Mouse (Mus musculus) G1E-ER4 (cell line): ENCODE data around the gene Ggt6. TPM values are rescaled to one million over a fixed set of nuclear protein-coding genes. Genes with fewer than 3 reads are reported as not detected.
A peak's percentile ranks its signal among the peaks of the same experiment; 100 is the strongest.

ENCODE experiments used
- GATA1 ChIP-seq: IDR thresholded peaks from one replicate; pipeline ENCODE4 v1.8.0; 2012; ENCODE audit warnings: low read length, inconsistent platforms
- polyA plus RNA-seq: library from polyadenylated mRNA; stranded (reverse); fragments of >175 nt; gene quantifications from 2 replicates; pipeline ENCODE4 v1.2.3, GENCODE M21; 2012

Ggt6 gene
- polyA plus RNA-seq, 1 experiment, result not detected

DNA sequence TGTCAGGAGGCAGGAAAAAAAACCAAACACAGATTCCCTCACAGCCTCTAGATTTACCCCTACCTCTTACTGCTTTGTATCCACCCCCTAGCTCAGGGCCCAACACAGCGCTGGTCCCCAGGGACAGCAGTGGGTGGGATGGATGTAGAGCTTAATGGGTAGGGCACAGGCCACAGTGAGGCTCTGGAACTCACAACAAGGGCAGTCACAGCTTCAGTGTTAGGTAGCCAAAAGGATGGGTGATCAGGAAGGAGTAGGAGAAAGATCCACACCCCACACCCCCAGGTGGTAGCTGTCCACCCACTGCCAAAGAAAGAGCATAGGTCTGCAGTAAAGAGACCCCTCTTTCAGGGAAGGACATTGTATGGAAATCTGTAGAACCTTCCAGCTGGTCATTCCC, 42.3 kb downstream of the Ggt6 start:
- no peak for TF ChIP-seq GATA1

DNA sequence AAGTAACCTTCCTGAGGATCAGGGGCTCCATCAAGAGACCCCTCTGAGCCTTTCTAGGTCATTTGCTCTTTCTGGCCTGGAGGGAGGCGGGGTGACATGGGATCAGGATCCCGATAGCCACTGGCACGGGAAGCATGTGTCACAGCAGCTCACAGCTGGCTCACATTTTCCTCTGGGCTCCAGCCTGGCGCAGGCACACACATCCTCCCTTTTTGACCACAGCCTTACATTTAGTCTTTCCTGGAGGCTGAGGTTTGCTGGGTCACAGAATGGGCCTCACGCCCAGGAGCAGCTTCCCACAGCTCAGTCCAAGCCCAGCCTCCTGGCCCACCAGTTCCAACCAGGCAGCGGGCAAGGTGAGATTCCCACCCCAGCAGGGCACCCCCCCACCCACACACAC, 42.9 kb downstream of the Ggt6 start:
- no peak for TF ChIP-seq GATA1

DNA sequence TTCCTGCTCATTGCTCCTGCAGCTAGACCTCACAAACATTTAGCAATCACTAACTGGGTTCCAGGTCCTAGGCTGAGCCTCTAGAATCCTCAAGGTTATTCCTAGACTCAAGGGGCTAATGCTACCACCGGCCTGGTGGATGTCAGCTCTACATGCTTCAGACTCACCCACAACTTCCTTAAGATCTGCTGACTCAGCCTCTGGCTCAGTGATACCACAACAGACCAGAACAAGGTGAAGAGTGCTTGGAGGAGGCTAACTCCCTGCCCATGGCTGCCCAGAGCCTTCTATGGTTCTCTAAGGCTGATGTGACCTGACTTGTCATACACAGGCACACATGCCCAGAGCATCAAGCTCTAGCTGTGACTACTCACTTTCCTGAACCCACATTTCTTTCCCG, 44.2 kb downstream of the Ggt6 start:
- no peak for TF ChIP-seq GATA1

DNA sequence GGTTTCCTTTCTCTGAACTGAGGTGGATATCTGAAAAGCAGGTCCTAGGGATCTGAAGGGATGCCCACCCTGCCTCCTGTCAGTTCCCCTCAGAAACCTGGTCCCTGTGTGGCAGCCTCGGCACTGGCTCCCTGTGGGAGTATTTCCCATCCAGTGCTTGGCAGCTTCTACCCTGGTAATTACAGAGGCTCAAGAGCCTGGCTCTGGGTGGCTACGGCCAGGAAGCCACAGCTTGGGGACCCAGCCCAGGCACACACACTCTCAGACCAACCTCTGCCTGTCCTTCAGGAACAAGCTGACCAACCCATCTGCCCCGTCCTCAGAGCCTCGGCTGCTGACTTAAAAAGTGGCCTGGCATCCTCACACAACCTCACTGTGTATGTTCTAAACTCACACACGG, 46.0 kb downstream of the Ggt6 start:
- no peak for TF ChIP-seq GATA1

DNA sequence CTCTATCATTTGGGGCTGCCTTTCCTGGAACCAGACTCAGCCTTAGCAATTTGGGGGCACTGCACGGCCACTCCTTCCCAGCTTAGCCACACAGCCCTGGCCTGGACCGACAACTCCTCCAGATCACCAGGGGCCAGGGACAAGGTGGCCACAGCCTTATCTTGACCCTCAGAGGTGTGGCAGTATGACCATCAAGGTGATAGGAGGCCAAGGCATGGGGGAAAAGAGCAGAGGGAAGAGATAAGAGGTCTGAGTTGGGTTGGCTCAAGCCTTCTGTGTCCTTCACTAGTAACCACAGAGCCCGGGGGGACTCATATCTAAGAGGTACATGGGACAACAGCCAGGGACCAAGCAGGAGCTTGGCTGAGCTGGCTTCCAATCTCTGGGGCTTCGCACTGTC, 46.6 kb downstream of the Ggt6 start:
- peak; percentile 96 for TF ChIP-seq GATA1

DNA sequence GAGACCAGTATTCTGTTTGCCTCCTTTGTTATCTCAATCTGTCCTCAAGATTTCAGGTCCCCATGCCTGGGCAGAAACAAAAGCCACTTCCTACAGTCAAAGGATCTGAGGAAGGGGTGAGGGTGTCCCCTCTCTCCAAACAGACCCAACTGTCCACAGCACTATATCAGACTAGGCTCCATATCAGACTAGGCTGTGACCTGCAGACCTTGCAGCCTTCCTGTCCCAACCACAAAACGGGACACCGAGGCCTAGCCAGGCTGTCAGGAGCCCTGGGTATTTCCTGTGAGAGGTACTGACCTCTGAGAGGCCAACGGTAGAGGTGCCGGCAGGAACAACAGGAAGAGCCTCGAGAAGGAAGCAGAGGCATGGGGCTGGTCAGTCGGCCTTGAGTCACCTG, 49.2 kb downstream of the Ggt6 start:
- TF ChIP-seq GATA1, result peak; percentile 47

DNA sequence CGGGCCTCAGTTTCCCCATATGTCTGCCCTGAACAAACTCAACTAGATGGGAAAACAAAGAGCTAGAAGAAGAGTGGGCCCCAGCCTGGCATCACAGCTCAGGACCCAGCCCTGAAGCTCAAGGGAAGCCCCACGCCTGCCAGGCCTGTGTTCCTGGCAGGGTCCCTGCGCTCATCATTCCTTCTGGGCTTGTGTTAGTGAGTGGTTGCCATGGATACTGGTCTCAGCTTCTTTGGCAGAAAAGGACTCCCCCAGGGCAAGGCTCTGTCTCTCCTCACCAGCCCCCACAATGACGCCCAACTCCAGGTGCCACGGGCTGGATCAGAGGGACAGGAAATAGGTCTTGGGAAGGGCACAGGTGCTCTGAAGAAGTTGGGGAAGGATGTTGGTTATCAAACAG, 49.8 kb downstream of the Ggt6 start:
- TF ChIP-seq GATA1, result no peak

DNA sequence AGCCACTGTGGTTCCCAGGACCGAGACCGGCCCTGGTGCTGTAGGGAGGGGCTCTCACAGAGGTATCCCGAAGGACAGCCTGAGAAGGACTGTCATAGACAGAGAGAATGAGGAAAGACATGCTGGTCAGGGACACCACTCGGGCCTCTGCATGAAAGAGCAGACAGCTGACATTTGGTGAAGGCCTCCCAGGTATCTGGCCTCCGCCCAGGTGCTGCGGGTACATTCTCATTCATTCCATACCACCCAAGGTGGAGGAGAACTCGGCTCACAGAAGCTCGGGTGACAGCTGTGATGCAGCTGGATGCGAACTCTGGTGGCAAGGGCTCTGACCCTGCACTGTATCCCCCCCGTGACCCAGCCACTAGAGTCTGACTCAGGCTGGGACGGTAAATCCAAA, 50.6 kb downstream of the Ggt6 start:
- no peak for TF ChIP-seq GATA1

DNA sequence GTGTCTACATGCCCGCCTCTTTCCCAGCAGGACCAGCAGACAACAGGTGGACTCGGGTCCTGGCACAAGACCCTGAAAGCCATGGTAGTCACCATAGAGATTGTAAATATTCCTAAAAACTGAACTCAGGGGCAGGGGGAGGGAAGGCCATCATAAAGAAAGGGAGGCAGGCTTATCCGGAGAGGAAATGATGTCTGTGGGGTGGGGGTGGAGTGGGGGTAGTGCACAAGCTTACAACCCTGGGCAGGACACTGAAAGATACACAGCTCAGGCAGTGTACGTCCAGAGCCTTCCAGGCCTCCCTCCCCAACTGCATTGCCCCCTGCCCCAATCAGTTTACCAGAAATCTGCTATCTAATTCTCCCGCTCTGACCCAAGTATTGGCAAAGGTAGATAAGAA, 51.8 kb downstream of the Ggt6 start:
- TF ChIP-seq GATA1, result no peak

DNA sequence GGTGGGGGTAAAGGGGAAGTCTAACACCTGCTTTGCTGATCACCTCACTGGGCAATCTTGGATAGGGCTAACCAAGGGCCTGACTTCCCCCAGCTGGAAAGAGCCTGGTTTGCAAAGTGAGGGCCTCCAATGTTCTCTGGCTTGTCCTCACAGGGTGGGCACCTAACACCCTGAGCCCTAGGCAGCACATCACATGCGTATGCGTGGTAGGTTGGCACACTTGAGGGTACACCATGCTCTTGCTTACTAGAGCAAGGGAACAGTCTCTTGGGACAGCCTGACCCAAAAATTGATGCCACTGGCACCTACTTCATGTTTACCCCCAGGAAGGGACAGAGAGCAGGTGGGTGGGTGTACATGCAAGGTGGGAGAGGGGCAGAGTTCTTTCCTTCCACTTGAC, 52.4 kb downstream of the Ggt6 start:
- TF ChIP-seq GATA1, result no peak

Other genes starting within 250 kb of the Ggt6 start
- gene Gm43951, start 228.7 kb upstream of the Ggt6 start, polyA plus RNA-seq, result 0.29 and 0.30 TPM in 2 replicates
- 2.4 TPM in 2 replicates for gene 4933427D14Rik, start 228.1 kb upstream of the Ggt6 start, polyA plus RNA-seq
- 25.6 and 28.7 TPM in 2 replicates for gene Txndc17, start 228.0 kb upstream of the Ggt6 start, polyA plus RNA-seq
- 0.43 and 0.63 TPM in 2 replicates for gene Med31, start 219.9 kb upstream of the Ggt6 start, polyA plus RNA-seq
- gene Slc13a5, start 168.3 kb upstream of the Ggt6 start, polyA plus RNA-seq, result not detected in 2 replicates
- gene Xaf1, start 133.9 kb upstream of the Ggt6 start, polyA plus RNA-seq, result not detected in 2 replicates
- gene Fbxo39, start 121.1 kb upstream of the Ggt6 start, polyA plus RNA-seq, result not detected in 2 replicates
- gene Tekt1, start 73.1 kb upstream of the Ggt6 start, polyA plus RNA-seq, result not detected in 2 replicates
- gene Smtnl2, start 23.8 kb upstream of the Ggt6 start, polyA plus RNA-seq, result not detected in 2 replicates
- 201 and 283 TPM in 2 replicates for gene Mybbp1a, start 5.8 kb downstream of the Ggt6 start, polyA plus RNA-seq
- gene Spns2, start 54.4 kb downstream of the Ggt6 start, polyA plus RNA-seq, result 25.2 and 42.4 TPM in 2 replicates
- 0.25 and 0.27 TPM in 2 replicates for gene Spns3, start 115.0 kb downstream of the Ggt6 start, polyA plus RNA-seq
- gene Ube2g1, start 171.8 kb downstream of the Ggt6 start, polyA plus RNA-seq, result 30.7 and 33.5 TPM in 2 replicates